Mouse (Mus musculus): ENCODE measurements at regions not wholly inside any gene's neighbourhood (a gene's known extent, or its start where the extent isn't known, plus 50 kb on each side); places are given as distances from the start of the nearest gene placed in this dataset.

GRCm38 (mm10) chr12:94733179-94733578 is 958.8 kb upstream of the Flrt2 start:
- Histone ChIP-seq H3K27ac (ENCODE audit: low read length) (no peak overlapping the region), H3K9me3 (ENCODE audit: low read length) (no peaks in the 10 kb centered on the region), H3K9ac (replicated peaks; ENCODE audit: low read depth) (no peak overlapping the region), H3K36me3 (ENCODE audit: insufficient read depth, low read length) (no peaks in the 10 kb centered on the region), H3K4me2 (replicated peaks; ENCODE audit: low read depth, low read length) (no peak overlapping the region), H3K27me3 (replicated peaks; ENCODE audit: insufficient read depth, low read length) (no peaks in the 10 kb centered on the region), H3K4me3 (ENCODE audit: low read depth, low read length) (no peak overlapping the region), H3K4me1 (ENCODE audit: insufficient read depth, low read depth, low read length) (no peaks in the 10 kb centered on the region)
- no peak for TF ChIP-seq EP300 (IDR thresholded peaks at IDR 0.05)
- no peak for TF ChIP-seq CTCF (IDR thresholded peaks at IDR 0.05)
- WGBS = 43% methylated on average over 4 of the region's 4 CpGs
- no peak for ATAC-seq
- no peak for DNase-seq (ENCODE audit: low spot score)

DNA sequence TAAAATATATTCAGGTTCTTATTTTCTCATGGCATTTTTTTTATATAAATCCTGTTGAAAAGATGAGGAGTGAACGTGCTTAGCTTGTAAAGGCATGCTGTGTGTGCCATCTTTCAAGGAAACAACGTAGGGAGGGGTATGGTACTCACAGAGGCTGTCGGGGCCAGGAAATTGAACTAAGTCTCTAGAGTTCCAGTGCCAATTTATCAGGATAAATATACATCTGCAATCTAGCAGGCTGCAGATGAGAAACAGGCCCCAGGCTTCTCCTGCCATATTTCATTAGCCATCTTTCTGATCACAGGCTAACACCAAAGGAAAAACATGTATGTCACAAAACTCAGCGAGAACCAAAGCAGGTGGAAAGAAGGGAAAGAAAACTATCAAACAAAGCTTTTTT is 954.8 kb upstream of the Flrt2 start:
- Histone ChIP-seq H3K27me3 (replicated peaks; ENCODE audit: insufficient read depth, low read length) (no peaks in the 10 kb centered on the region), H3K4me1 (ENCODE audit: insufficient read depth, low read depth, low read length) (no peaks in the 10 kb centered on the region), H3K9me3 (ENCODE audit: low read length) (no peaks in the 10 kb centered on the region), H3K4me2 (replicated peaks; ENCODE audit: low read depth, low read length) (no peak overlapping the region), H3K36me3 (ENCODE audit: insufficient read depth, low read length) (no peaks in the 10 kb centered on the region), H3K4me3 (ENCODE audit: low read depth, low read length) (no peak overlapping the region), H3K9ac (replicated peaks; ENCODE audit: low read depth) (no peak overlapping the region), H3K27ac (ENCODE audit: low read length) (no peak overlapping the region)
- DNase-seq (ENCODE audit: low spot score) (no peak), ATAC-seq (no peak)
- WGBS = 67% methylated on average over 4 of the region's 4 CpGs
- TF ChIP-seq EP300 (IDR thresholded peaks at IDR 0.05) (no peak), CTCF (IDR thresholded peaks at IDR 0.05) (no peak)

- ATAC-seq (no peak), DNase-seq (ENCODE audit: low spot score) (no peak)
- H3K4me2 ChIP-seq (replicated peaks; ENCODE audit: low read depth, low read length) = no peak overlapping the region
- no peaks in the 10 kb centered on the region for H3K27me3 ChIP-seq (replicated peaks; ENCODE audit: insufficient read depth, low read length)
- H3K4me3 ChIP-seq (ENCODE audit: low read depth, low read length) = no peak overlapping the region
- TF ChIP-seq EP300 (IDR thresholded peaks at IDR 0.05) (no peak), CTCF (IDR thresholded peaks at IDR 0.05) (no peak)
- no peaks in the 10 kb centered on the region for H3K4me1 ChIP-seq (ENCODE audit: insufficient read depth, low read depth, low read length)
- no peak overlapping the region for H3K9ac ChIP-seq (replicated peaks; ENCODE audit: low read depth)
- no peaks in the 10 kb centered on the region for H3K9me3 ChIP-seq (ENCODE audit: low read length)
- WGBS = 69% methylated on average over 6 of the region's 6 CpGs
- no peaks in the 10 kb centered on the region for H3K36me3 ChIP-seq (ENCODE audit: insufficient read depth, low read length)
- H3K27ac ChIP-seq (ENCODE audit: low read length) = no peak overlapping the region
Measured at GRCm38 (mm10) chr12:94749747-94750515, 942.1 kb upstream of the Flrt2 start.

DNA sequence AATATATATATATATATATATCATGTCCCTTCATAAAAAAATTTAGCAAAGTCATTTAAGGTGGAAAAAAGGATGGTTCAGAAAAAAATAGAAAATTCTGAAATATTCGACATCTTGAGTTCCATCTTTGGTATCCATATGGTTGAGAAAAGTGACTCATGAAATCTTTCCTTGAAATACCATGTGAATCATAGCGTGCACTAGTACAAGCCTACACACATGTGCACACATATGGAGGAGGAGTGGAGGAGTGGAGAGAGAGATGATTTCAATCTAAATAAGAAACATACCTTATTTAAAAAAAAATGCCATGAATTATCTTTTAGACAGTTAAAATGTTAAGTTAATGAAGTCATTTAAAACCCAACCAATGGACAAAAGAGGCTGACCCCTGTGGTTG is 936.3 kb upstream of the Flrt2 start:
- Histone ChIP-seq H3K4me1 (ENCODE audit: insufficient read depth, low read depth, low read length) (no peaks in the 10 kb centered on the region), H3K4me3 (ENCODE audit: low read depth, low read length) (no peak overlapping the region), H3K9me3 (ENCODE audit: low read length) (no peaks in the 10 kb centered on the region), H3K36me3 (ENCODE audit: insufficient read depth, low read length) (no peaks in the 10 kb centered on the region), H3K4me2 (replicated peaks; ENCODE audit: low read depth, low read length) (no peak overlapping the region), H3K9ac (replicated peaks; ENCODE audit: low read depth) (no peak overlapping the region), H3K27me3 (replicated peaks; ENCODE audit: insufficient read depth, low read length) (no peaks in the 10 kb centered on the region), H3K27ac (ENCODE audit: low read length) (no peak overlapping the region)
- TF ChIP-seq CTCF (IDR thresholded peaks at IDR 0.05) (no peak), EP300 (IDR thresholded peaks at IDR 0.05) (no peak)
- DNase-seq (ENCODE audit: low spot score) (no peak), ATAC-seq (no peak)
- WGBS = 87% methylated on average over 2 of the region's 2 CpGs

- Histone ChIP-seq H3K4me1 (ENCODE audit: insufficient read depth, low read depth, low read length) (no peaks in the 10 kb centered on the region), H3K27me3 (replicated peaks; ENCODE audit: insufficient read depth, low read length) (no peaks in the 10 kb centered on the region), H3K9ac (replicated peaks; ENCODE audit: low read depth) (no peak overlapping the region), H3K4me2 (replicated peaks; ENCODE audit: low read depth, low read length) (no peak overlapping the region), H3K4me3 (ENCODE audit: low read depth, low read length) (no peak overlapping the region), H3K9me3 (ENCODE audit: low read length) (no peaks in the 10 kb centered on the region), H3K27ac (ENCODE audit: low read length) (no peak overlapping the region), H3K36me3 (ENCODE audit: insufficient read depth, low read length) (no peaks in the 10 kb centered on the region)
- no peak for DNase-seq (ENCODE audit: low spot score)
- 69% methylated on average over 5 of the region's 5 CpGs for WGBS
- TF ChIP-seq EP300 (IDR thresholded peaks at IDR 0.05) (no peak), CTCF (IDR thresholded peaks at IDR 0.05) (no peak)
- no peak for ATAC-seq
Measured at GRCm38 (mm10) chr12:94795913-94796615, 896.0 kb upstream of the Flrt2 start.

DNA sequence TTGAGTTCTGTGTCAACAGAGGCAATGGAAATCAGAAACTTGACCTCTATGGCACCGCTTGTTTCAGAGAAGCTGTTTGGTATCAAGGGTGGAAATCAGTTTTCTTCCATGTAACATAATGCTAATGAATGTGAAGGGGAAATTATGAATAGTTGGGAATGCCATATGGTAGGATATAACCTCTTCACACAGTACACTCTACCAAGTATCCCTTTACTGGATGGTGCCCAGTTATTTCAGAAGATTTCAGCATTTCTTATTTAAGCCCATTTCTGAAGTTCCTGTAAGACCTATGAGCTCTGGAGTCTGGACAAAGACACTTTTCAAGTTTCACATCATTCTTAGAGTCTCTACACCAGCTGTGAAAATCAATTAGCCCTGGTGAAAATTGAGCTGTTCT is 887.3 kb upstream of the Flrt2 start:
- Histone ChIP-seq H3K4me2 (replicated peaks; ENCODE audit: low read depth, low read length) (no peak overlapping the region), H3K27ac (ENCODE audit: low read length) (no peak overlapping the region), H3K27me3 (replicated peaks; ENCODE audit: insufficient read depth, low read length) (no peaks in the 10 kb centered on the region), H3K9me3 (ENCODE audit: low read length) (no peaks in the 10 kb centered on the region), H3K9ac (replicated peaks; ENCODE audit: low read depth) (no peak overlapping the region), H3K36me3 (ENCODE audit: insufficient read depth, low read length) (no peaks in the 10 kb centered on the region), H3K4me1 (ENCODE audit: insufficient read depth, low read depth, low read length) (no peaks in the 10 kb centered on the region), H3K4me3 (ENCODE audit: low read depth, low read length) (no peak overlapping the region)
- no peak for TF ChIP-seq EP300 (IDR thresholded peaks at IDR 0.05)
- TF ChIP-seq CTCF (IDR thresholded peaks at IDR 0.05) = no peak
- whole genome bisulfite sequencing = 87% methylated on average over 1 of the region's 1 CpGs
- ATAC-seq (no peak), DNase-seq (ENCODE audit: low spot score) (no peak)

Data from lung, postnatal 0 days (tissue).